ENCODE assay signal across 8 mouse cellular contexts in the genomic region with DNA sequence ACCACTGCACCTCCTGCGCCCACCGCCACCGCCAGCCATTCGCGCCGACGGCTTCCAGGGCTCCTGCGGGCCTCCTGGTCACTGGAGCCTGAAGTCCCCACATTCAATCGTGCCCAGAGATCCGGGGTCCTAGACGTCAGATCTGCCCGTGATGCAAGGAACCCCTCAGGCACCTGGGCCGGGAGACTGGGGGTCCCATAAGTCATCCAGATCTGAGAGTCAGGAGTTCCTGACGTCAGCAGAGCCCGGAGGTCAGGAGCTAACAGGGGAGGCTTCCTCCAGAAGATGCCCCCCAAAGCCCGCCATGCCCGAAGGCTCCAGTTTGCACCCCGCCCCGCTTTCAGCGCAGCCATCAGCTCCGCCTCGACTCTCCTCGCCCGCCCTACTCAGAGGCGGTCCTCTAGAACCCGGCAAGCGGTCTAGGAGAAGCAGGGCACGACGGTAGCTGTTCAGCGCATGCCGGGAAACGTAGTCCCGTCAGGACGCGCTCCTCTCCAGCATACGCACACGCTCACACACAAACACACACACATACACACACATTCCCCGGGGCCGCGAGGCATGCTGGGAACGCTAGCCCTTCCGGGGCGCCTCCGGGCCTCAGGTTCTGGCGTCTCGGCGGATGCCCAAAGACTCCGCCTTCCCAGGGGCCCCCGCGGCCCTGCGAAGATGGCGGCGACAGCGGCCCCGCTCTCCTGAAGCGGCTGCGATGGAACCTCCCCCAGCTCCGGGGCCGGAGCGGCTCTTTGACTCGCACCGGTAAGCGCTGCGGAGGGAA. TPM values are rescaled to one million over a fixed set of nuclear protein-coding genes. Genes with fewer than 3 reads are reported as not detected.
A peak's percentile ranks its signal among the peaks of the same experiment; 100 is the strongest.
DNase-seq lines count a peak whose midpoint lies in the region; ATAC-seq and TF ChIP-seq lines count a peak whose summit lies in the region.

Aup1 (plus strand) TSS at position 448 of the 778 bp plus-strand sequence.

- peak; percentile 86 for ATAC-seq in erythroid progenitor cell, adult 5-6 weeks (replicated peaks; ENCODE audit: low FRiP score, poor library complexity, severe bottlenecking)
- peak; percentile 95 for ATAC-seq in heart, embryonic 12.5 days (ENCODE audit: insufficient number of reproducible peaks, low FRiP score)
- peak; percentile 93 for ATAC-seq in kidney, postnatal 0 days (replicated peaks; ENCODE audit: low FRiP score, low read depth)
- ATAC-seq in liver, embryonic 11.5 days (replicated peaks; ENCODE audit: low FRiP score), result peak; percentile 93
- peak; percentile 96 for ATAC-seq in stomach, embryonic 14.5 days (ENCODE audit: insufficient number of reproducible peaks, insufficient read depth, low FRiP score, low read depth)

- H3K9me3 ChIP-seq in heart, embryonic 12.5 days (replicated peaks), result no peaks in the 10 kb centered on the region
- H3K9me3 ChIP-seq in kidney, postnatal 0 days (replicated peaks; ENCODE audit: low read length), result no peaks in the 10 kb centered on the region
- no peaks in the 10 kb centered on the region for H3K9me3 ChIP-seq in liver, embryonic 11.5 days (ENCODE audit: control insufficient read depth, low read length)
- H3K9me3 ChIP-seq in stomach, embryonic 14.5 days (ENCODE audit: control insufficient read depth, low read depth, low read length), result no peaks in the 10 kb centered on the region

- peak; percentile 99 for DNase-seq in CD4-positive helper T cell, adult 2 months (ENCODE audit: low read depth, low spot score)
- peak; percentile 96 for DNase-seq in brain, embryonic 18.5 days (ENCODE audit: low read depth, low spot score)
- peak; percentile 98 for DNase-seq in kidney, postnatal 0 days (ENCODE audit: low spot score)
- peak; percentile 97 for DNase-seq in liver, embryonic 11.5 days (ENCODE audit: low spot score)
- peak; percentile 98 for DNase-seq in naive thymus-derived CD4-positive, alpha-beta T cell, adult 2 months (ENCODE audit: low read depth)

- peak within 1 kb of the TSS; percentile 93 for H3K9ac ChIP-seq in heart, embryonic 12.5 days
- peak within 1 kb of the TSS; percentile 93 for H3K9ac ChIP-seq in kidney, postnatal 0 days (ENCODE audit: low read depth, low read length)
- peak within 1 kb of the TSS; percentile 94 for H3K9ac ChIP-seq in liver, embryonic 11.5 days (ENCODE audit: low read depth, low read length)
- H3K9ac ChIP-seq in stomach, embryonic 14.5 days (replicated peaks; ENCODE audit: low read depth, low read length), result peak within 1 kb of the TSS; percentile 93

- peak within 1 kb of the TSS; percentile 99 for H3K4me2 ChIP-seq in heart, embryonic 12.5 days
- peak within 1 kb of the TSS; percentile 88 for H3K4me2 ChIP-seq in kidney, postnatal 0 days (ENCODE audit: low read length)
- peak within 1 kb of the TSS; percentile 95 for H3K4me2 ChIP-seq in liver, embryonic 11.5 days
- H3K4me2 ChIP-seq in stomach, embryonic 14.5 days (replicated peaks; ENCODE audit: low read depth, low read length), result peak within 1 kb of the TSS; percentile 94

- under 1% methylated on average over 64 of the region's 64 CpGs for WGBS in heart, embryonic 12.5 days
- under 1% methylated on average over 62 of the region's 64 CpGs for WGBS in kidney, postnatal 0 days
- under 1% methylated on average over 64 of the region's 64 CpGs for WGBS in liver, embryonic 11.5 days
- under 1% methylated on average over 59 of the region's 64 CpGs for WGBS in stomach, embryonic 14.5 days

- H3K27me3 ChIP-seq in heart, embryonic 12.5 days (replicated peaks), result peaks cover 11% of the 10 kb centered on the region
- H3K27me3 ChIP-seq in kidney, postnatal 0 days (ENCODE audit: insufficient read depth, low read length), result no peaks in the 10 kb centered on the region
- H3K27me3 ChIP-seq in liver, embryonic 11.5 days (replicated peaks; ENCODE audit: control insufficient read depth, insufficient read depth, low read length), result no peaks in the 10 kb centered on the region
- H3K27me3 ChIP-seq in stomach, embryonic 14.5 days (ENCODE audit: control insufficient read depth, insufficient read depth, low read length), result no peaks in the 10 kb centered on the region

- TF ChIP-seq CTCF in kidney, postnatal 0 days (IDR thresholded peaks at IDR 0.05; ENCODE audit: low read depth), result no peak

- peak within 1 kb of the TSS; percentile 85 for H3K27ac ChIP-seq in heart, embryonic 12.5 days (ENCODE audit: poor library complexity, severe bottlenecking)
- H3K27ac ChIP-seq in kidney, postnatal 0 days, result peak within 1 kb of the TSS; percentile 93
- H3K27ac ChIP-seq in liver, embryonic 11.5 days (ENCODE audit: low read depth, low read length), result peak within 1 kb of the TSS; percentile 87
- H3K27ac ChIP-seq in stomach, embryonic 14.5 days (ENCODE audit: low read length), result peak within 1 kb of the TSS; percentile 78

- H3K4me3 ChIP-seq in heart, embryonic 12.5 days, result peak within 1 kb of the TSS; percentile 84
- H3K4me3 ChIP-seq in kidney, postnatal 0 days (replicated peaks; ENCODE audit: low read depth, low read length), result peak within 1 kb of the TSS; percentile 85
- peak within 1 kb of the TSS; percentile 79 for H3K4me3 ChIP-seq in liver, embryonic 11.5 days (ENCODE audit: low read depth, low read length)
- peak within 1 kb of the TSS; percentile 98 for H3K4me3 ChIP-seq in stomach, embryonic 14.5 days (ENCODE audit: low read depth, low read length)

- peaks cover 37% of the 10 kb centered on the region for H3K36me3 ChIP-seq in heart, embryonic 12.5 days
- H3K36me3 ChIP-seq in kidney, postnatal 0 days (ENCODE audit: insufficient read depth, low read length), result peaks cover 10% of the 10 kb centered on the region; the same call in 1 of the 2 replicates
- H3K36me3 ChIP-seq in liver, embryonic 11.5 days (ENCODE audit: control insufficient read depth, insufficient read depth, low read length), result peaks cover 22% of the 10 kb centered on the region
- peaks cover 13% of the 10 kb centered on the region for H3K36me3 ChIP-seq in stomach, embryonic 14.5 days (ENCODE audit: control insufficient read depth, insufficient read depth, low read length)

- H3K4me1 ChIP-seq in heart, embryonic 12.5 days (replicated peaks), result peaks cover 21% of the 10 kb centered on the region
- H3K4me1 ChIP-seq in kidney, postnatal 0 days (replicated peaks; ENCODE audit: insufficient read depth, low read length), result peaks cover 20% of the 10 kb centered on the region
- H3K4me1 ChIP-seq in liver, embryonic 11.5 days (replicated peaks; ENCODE audit: control insufficient read depth, insufficient read depth, low read length), result peaks cover 20% of the 10 kb centered on the region
- peaks cover 20% of the 10 kb centered on the region for H3K4me1 ChIP-seq in stomach, embryonic 14.5 days (ENCODE audit: control insufficient read depth, insufficient read depth, low read length)

RNA-seq across cellular contexts. Expression of gene Aup1, which starts in this region (rescaled TPM):
- total RNA-seq in erythroid progenitor cell, adult 5-6 weeks (2015; ENCODE audit: low replicate concordance), result 275 and 371 TPM in 2 replicates
- total RNA-seq in erythroid progenitor cell, adult 5-6 weeks (2017; ENCODE audit: low replicate concordance), result 190 and 242 TPM in 2 replicates
- polyA plus RNA-seq in heart, embryonic 12.5 days (2016; fragmentation: Nextera tagmentation; extraction: Ambion mirVana), result 120 and 131 TPM in 2 replicates
- 194 and 210 TPM in 2 replicates for polyA plus RNA-seq in kidney, postnatal 0 days (2015; fragmentation: Nextera tagmentation; extraction: Ambion mirVana)
- polyA plus RNA-seq in liver, embryonic 11.5 days (2014; fragmentation: Nextera tagmentation; extraction: Ambion mirVana), result 220 and 230 TPM in 2 replicates
- 135 and 154 TPM in 2 replicates for polyA plus RNA-seq in stomach, embryonic 14.5 days (2014; fragmentation: Nextera tagmentation; extraction: Ambion mirVana)

Comparison
In these comparisons a context has a peak if more than half of its experiments do, and no peak if none do; other contexts are left out.
1. Peak in every context shown above with its lines: DNase-seq, ATAC-seq, H3K4me3 ChIP-seq and H3K27ac ChIP-seq.